Mouse (Mus musculus) layer of hippocampus, adult 9-10 months (tissue): ENCODE measurements at regions not wholly inside any gene's neighbourhood (a gene's known extent, or its start where the extent isn't known, plus 50 kb on each side); places are given as distances from the start of the nearest gene placed in this dataset.

Experiments used
- DNase-seq: peaks from one replicate; pipeline ENCODE4 v3.0.0; 2022; ENCODE audit warnings: low spot score

- no peak for DNase-seq
These were observed 296.6 kb upstream of the Gm15217 start for GRCm38 (mm10) chr14:46082646-46083045.

- no peak for DNase-seq
These were observed 290.1 kb upstream of the Gm15217 start for GRCm38 (mm10) chr14:46088968-46089691.

- no peak for DNase-seq
These were observed 263.3 kb upstream of the Gm15217 start for GRCm38 (mm10) chr14:46115950-46116349.

- no peak for DNase-seq
These were observed 252.7 kb upstream of the Gm15217 start for GRCm38 (mm10) chr14:46126541-46126940.

GRCm38 (mm10) chr14:46129762-46130161 lies 249.5 kb upstream of the Gm15217 start:
- no peak for DNase-seq

GRCm38 (mm10) chr14:46144175-46144574 lies 235.0 kb upstream of the Gm15217 start:
- no peak for DNase-seq

GRCm38 (mm10) chr14:46144707-46145106 lies 234.5 kb upstream of the Gm15217 start:
- DNase-seq: no peak

GRCm38 (mm10) chr14:46145584-46145983 lies 233.6 kb upstream of the Gm15217 start:
- DNase-seq: no peak

GRCm38 (mm10) chr14:46149073-46149661 lies 230.0 kb upstream of the Gm15217 start:
- DNase-seq: peak; percentile 9

- DNase-seq: no peak
These were observed 220.5 kb upstream of the Gm15217 start for GRCm38 (mm10) chr14:46158741-46159140.

GRCm38 (mm10) chr14:46172181-46172874 lies 206.9 kb upstream of the Gm15217 start:
- no peak for DNase-seq

- no peak for DNase-seq
These were observed 206.3 kb upstream of the Gm15217 start for GRCm38 (mm10) chr14:46172875-46173324.

- no peak for DNase-seq
These were observed 204.8 kb upstream of the Gm15217 start for GRCm38 (mm10) chr14:46174386-46174785.

- DNase-seq: no peak
These were observed 203.7 kb upstream of the Gm15217 start for GRCm38 (mm10) chr14:46175291-46176216.

- no peak for DNase-seq
These were observed 200.2 kb upstream of the Gm15217 start for GRCm38 (mm10) chr14:46179024-46179423.

- DNase-seq: no peak
These were observed 187.4 kb upstream of the Gm15217 start for GRCm38 (mm10) chr14:46191639-46192399.

GRCm38 (mm10) chr14:46193577-46193976 lies 185.6 kb upstream of the Gm15217 start:
- no peak for DNase-seq

GRCm38 (mm10) chr14:46195939-46196338 lies 183.3 kb upstream of the Gm15217 start:
- no peak for DNase-seq

GRCm38 (mm10) chr14:46202818-46203217 lies 176.4 kb upstream of the Gm15217 start:
- DNase-seq: no peak

GRCm38 (mm10) chr14:46220483-46220882 lies 158.7 kb upstream of the Gm15217 start:
- DNase-seq: no peak
